Mouse (Mus musculus): ENCODE data around the gene Arhgap15. TPM values are rescaled to one million over a fixed set of nuclear protein-coding genes. Genes with fewer than 3 reads are reported as not detected.

Arhgap15 gene
- total RNA-seq, 2 experiments from 2014 or later = 12.0 to 15.2 TPM

DNA sequence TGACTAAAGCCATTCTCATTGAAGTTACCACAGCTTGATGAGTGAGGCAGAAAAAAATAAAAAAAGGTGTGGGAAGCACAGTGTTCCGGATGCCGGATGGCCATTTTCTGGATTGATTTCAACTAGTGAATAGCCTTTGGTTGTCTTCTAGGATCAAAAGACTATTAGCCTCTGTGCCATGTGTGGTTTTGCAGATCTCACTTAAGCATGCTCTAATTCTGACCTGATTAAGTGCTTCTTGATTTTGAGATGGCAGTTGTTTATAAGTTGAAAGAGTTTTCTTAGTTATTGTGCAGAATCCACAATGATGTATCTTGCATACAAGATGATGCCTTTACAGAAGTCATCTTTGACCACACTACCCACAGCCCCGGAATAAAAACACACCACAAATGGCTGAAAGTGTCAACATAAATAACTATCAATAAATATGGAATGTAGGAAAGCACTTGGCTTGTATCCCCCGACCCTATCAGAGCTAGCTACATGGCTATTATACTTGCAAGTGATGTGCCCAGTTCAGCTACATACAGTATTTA is 537.6 kb downstream of the Arhgap15 start:
- no peak for DNase-seq (ENCODE audit: low spot score in 2 of 2)

DNA sequence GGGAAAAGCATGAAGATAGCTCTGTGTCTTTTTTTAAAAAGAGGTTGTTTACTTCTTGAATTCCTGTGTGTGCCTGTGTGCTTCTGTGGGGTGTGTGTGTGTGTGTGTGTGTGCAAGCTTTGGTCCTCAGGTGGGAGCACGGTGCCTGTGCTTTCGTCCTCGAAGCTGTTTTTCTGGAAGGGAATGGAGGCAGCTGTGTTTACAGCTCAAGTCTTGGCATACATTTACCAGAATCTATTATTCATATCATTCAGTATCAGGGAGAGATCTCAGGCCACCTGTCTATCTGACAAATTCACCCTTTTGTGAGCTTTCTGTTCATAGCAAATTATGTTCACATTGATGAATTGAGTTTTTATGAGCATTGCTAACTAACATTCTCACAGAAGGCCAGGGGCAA is 550.5 kb downstream of the Arhgap15 start:
- DNase-seq (ENCODE audit: low spot score in 2 of 2) = no peak

DNA sequence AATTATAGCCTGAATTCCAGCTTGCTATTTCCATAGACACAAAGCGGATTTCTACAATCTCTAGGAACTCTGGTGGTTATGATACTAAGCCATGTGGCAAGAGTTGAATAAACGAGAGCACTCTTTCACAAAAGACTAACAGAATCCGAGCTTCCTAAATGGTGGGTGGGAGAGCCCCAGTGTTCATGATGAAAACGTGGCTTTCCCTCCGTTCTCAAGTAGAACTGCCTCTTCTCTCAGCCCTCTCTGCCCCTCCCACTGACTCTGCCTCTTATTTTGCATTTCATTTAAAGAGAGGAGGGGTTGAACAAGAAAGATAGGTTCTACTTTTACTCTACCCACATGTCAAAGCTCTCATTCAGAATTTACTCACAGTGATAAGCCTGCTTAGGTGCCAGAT is 551.3 kb downstream of the Arhgap15 start:
- no peak for DNase-seq (ENCODE audit: low spot score in 2 of 2)

DNA sequence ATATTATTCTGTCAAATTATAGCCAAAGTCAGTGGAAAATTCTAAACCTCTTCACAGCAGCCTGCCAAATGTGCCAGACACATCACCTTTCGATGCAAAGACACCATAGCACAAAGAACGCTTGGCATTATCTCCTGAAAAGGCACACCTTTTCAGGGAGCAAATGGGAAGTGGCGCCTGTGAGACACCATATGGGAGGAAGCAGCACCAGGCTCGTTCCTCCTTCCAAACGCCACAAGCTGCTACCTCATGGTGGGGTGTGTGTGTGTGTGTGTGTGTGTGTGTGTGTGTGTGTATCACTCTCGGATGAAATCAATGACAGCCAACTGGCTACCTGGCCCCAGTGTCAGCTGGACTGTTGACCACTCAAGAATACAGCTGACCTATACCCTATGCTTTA is 551.8 kb downstream of the Arhgap15 start:
- no peak for DNase-seq (ENCODE audit: low spot score in 2 of 2)

DNA sequence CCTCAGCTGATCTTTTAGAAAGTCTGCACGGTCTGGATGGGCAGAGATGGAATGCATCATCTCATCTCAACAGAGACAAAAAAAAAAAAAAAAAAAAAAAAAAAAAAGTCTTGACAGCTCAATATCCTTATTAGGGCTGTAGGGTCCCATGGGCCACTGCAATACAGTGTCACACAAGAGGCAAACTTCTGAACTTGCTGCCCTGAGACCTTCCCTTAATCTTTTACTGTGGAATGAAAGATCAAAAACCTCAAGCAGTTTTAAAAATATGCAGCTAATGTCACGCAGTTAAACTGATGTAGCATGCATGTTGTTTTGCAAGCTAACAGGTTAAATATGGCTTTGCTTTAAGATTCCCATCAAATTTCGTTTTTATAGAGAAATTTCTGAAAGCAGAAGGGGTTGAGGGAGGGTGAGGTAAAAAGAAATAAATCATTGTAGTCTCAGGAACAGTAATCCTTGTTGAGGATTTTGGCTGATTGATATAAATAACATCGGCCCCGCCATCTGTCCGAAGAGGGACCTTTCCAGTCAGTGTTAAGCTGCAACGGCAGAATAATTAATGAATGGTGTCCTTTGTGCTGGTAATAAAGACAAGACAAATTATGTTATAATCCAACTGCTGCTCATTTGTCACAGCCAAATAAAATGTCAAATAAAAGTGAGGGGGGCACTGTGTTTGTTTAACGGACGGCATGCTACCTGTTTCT is 555.8 kb downstream of the Arhgap15 start:
- no peak for DNase-seq (ENCODE audit: low spot score in 2 of 2)

DNA sequence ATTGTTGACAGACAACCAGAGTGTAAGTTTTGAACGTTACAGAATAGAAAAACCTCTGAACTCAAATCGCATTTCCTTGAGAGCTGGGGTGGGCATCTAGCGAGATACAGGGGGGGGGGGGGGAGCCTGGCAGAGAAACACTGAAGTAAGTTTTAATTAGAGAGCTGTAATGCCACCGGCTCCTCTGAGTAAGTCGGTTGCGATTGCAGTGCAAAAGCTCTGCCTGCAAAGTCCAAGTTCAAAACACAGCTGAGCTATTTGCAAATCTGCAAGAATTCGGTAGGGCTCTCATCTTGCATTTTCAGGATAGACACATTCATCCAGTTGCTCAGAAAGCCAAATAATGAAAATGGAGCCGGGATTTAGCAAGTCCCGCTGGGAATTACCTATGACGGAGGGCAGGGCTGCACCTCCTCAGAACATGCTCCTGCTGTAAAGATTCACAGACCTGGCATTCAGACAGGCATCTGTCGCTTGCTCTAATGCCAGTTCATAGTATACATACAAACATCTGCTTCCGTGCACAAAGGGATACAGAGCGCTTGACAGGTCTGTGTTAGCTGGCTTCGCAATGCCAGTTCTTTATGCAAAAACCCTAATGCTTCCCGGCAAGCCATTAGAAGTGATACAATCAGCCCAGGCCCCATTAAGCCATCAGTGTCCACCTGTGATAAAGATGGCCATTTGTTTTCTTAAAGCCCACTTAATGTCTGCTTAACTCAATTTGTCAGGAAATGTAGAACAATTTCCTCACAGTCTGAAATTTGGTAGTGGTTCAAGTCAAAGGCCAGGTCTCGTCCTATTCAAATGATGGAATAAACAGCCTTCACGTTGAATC is 556.6 kb downstream of the Arhgap15 start:
- no peak for DNase-seq (ENCODE audit: low spot score in 2 of 2)

DNA sequence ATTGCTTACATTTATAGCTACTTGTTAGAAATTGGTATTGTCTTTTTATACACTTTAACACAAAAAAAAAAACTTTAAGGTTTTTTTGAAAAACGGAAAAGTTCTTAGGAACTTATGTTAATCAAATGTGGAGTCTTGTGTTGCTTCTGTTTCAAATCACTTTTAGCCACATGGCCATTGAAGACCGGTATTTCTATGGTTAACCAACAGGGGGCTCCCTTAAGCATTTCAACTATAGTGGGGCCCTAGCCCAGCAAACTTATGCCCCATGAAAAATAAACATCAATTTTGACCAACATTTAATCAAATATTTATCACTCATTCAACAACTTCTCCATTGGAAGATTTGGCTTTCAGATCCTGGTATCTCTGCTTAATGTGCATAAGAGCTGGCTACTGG is 557.5 kb downstream of the Arhgap15 start:
- no peak for DNase-seq (ENCODE audit: low spot score in 2 of 2)

DNA sequence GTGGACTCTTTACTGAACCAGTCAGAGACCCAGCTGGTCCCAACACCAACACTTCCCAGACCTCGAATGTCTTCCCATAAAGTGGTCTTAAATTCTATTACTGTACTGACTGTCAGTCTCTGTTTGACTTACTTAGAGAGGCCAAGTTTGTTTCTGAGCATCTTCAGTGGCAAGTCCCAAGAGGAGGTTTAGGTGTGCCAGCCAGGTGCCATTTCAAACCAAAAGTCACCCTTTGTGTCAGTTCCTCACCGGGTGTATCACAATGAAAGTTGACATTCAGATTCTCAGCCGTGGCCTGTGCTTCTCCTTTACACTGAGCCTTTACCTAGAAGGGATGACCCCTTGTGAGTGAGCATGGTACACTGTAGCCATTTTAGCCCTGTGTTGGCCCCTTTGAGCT is 560.5 kb downstream of the Arhgap15 start:
- no peak for DNase-seq (ENCODE audit: low spot score in 2 of 2)

DNA sequence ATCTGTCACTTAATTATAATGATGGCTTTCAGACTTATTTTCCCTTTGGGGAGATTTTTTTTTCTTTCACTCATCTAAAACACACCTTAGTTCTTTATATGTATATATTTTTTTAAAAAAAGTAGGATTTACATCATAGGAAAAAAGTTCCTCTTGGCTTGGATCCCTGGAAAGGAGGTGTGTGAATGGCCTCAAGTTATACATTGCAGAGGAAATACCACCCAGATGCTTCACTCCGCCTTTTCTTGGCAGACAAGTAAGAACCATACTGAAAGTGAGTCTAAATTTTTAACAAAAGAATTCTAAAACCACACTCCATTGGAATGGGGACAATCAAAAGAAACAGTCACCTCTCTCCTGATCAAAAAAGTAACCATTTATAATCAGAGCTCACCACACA is 560.9 kb downstream of the Arhgap15 start:
- DNase-seq (ENCODE audit: low spot score in 2 of 2) = no peak

DNA sequence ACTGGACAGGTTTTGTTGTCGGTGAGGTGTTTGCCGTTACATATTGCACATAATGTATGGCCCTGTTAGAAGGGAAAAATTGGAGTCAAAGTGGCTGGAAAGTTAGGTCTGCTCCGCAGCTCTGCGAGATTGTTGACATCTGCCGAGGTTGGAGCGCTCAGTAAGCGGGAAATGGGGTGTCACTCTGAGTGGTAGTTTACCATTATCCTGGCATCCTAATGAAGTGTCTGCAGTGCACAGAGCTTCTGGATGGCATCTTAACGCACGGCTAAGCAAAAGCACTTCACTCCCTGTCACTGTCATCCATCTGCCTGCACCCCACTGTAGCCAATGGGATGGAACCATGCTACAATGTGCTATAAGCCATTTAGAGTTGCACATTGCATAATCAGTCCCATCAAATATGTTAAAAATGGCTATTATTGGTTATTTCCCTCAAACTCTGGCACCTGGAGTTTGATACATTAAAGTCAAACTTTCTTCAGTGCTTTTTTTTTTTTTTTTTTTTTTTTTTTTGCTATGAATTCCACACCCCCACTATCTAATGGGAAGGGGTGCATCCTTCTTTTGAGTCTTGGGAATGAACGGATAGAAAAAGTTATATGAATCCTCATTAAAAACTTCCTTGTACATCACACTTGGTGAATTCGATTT is 561.6 kb downstream of the Arhgap15 start:
- DNase-seq (ENCODE audit: low spot score in 2 of 2) = no peak

DNA sequence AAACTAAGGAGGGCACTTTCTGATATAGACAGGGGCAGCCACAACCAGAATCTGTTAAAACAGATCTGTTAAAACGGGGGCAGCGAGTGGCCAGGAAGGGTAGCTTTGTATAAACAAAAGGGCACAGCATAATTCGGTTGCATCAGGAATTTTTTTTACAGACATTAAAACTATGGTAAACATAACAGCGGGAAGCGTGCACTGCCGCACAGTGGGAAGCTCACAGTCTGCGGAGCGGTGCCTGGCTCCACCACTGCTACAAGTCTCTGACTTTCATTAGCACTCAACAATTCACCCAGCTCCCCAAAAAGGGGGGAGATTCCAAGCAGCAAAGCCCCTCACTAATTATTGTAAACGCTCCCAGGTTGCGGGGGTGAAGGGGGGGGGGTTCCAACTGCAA is 562.6 kb downstream of the Arhgap15 start:
- DNase-seq (ENCODE audit: low spot score in 2 of 2) = no peak

DNA sequence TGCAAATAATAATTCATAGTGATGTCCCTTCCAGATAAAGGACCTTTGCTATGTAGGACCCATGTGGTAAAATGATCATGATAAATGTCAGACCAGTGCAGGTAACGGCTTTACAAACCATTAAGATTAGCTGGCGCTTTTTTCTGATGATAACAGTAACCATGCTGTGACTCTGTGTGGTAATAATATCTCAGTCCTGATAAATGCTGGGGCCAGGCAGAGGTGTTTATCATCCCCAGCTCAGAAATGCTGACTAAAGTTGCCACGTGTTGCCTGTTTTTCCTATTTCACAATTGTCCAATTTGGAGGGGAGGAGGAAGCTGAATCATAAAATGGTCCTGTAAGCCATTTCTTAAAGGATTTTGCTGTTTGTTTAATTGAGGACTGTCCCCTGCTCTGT is 564.9 kb downstream of the Arhgap15 start:
- DNase-seq (ENCODE audit: low spot score in 2 of 2) = no peak

DNA sequence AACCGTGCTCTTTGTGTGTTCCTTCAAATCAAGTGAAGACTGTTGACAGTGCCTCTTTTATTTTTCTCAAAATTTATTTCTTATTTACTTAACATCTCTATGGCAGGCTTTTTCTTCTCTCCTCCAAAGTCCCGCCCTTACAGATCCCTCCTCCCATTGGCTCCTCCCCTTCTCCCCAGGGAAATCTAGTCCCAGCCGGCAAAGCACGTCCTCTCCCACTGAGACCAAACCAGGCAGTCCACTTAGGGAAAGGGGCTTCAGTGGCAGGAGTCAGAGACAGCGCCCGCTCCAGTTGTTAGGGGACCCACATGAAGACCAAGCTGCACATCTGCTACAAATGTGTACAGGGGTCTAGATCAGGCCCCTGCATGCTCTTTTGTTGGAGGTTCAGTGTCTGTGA is 569.8 kb downstream of the Arhgap15 start:
- no peak for DNase-seq (ENCODE audit: low spot score in 2 of 2)

DNA sequence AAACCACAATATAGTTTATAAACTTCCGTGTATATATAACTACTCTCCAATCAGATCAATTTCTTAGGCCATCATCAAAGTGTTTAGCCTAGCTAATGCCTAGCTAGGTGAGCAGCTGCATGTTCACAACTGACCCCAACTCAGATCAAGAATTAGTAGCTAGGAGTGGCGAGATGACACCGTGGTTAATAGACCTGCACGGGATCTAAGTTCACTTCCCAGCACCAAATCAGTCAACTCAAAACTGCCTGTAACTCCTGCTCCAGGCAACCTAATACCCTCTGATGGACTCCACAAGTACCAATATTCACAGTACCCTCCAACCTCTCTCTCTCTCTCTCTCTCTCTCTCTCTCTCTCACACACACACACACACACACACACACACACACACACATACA is 570.9 kb downstream of the Arhgap15 start:
- DNase-seq (ENCODE audit: low spot score in 2 of 2) = no peak

DNA sequence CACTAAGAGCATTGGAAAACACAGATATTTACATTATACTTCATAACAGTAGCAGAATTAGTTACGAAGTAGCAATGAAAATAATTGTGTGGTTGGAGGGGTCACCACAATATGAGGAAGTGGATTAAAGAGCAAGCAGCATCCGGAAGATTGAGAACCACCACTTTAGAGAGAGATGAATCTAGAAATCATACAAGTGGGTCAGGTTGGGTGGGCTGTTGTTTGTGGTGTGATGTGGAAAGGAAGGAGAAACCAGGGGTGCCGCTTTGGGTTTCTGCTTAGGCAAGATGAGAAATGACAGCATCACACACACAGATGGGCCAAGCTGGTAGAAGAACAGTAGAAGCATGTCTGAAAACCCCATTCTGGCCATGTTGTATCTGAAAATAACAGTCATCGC is 575.2 kb downstream of the Arhgap15 start:
- no peak for DNase-seq (ENCODE audit: low spot score in 2 of 2)

DNA sequence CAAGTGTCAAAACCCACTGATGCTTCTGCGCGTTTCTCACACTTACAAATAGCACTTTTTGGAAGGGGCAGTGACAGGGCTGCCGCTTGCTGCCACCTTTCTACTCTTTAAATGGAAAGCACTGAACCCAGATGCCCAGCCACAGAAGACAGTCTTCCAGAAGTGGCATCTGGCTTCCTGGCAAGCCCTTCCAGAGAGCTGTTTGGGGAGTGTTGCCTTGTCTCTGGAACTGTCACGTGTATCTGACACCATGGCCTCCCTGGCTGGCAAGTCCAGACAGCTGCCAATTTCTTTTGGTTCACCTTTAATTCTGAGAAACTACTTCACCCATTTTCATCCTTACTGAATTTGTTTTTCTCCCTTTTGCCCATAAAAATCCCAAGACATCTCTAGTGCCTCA is 584.7 kb downstream of the Arhgap15 start:
- DNase-seq (ENCODE audit: low spot score in 2 of 2) = no peak

DNA sequence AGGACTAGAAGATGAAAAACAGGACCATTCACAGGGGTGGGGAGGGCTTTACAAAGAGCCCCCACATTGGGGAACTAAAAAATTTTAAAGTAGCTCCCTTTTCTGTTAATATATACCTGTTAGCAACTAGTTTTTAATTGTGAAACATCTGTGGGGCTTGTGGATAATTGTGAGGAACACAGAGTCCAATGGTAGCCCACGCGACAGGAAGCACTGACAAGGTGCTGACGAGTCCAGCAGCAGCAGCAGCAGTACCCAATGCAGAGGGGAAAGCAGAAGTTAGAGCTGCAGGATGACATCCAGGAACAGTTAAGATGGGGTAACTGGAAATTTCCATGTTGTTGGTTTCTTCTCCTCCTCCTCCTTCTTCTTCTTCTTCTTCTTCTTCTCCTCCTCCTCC is 585.4 kb downstream of the Arhgap15 start:
- DNase-seq (ENCODE audit: low spot score in 2 of 2) = no peak

DNA sequence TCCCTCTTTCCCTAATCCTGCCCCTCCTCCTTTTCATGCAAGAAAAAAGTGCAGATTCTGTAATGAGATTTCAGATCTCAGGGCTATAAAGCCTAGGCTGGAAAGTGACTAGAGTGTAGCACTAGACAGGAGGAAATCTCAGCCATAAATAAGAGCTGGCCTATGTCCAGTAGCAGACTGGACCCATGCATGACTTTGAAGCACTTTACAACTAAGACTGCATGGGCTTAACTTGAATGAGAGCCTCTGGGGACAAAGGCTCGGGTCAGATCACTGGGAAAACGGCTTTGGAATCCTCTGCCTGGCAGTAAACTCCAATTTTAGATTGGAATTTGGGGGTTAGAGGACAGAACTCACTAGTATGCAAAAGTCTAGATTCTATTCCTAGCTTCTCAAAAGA is 585.9 kb downstream of the Arhgap15 start:
- DNase-seq (ENCODE audit: low spot score in 2 of 2) = no peak

DNA sequence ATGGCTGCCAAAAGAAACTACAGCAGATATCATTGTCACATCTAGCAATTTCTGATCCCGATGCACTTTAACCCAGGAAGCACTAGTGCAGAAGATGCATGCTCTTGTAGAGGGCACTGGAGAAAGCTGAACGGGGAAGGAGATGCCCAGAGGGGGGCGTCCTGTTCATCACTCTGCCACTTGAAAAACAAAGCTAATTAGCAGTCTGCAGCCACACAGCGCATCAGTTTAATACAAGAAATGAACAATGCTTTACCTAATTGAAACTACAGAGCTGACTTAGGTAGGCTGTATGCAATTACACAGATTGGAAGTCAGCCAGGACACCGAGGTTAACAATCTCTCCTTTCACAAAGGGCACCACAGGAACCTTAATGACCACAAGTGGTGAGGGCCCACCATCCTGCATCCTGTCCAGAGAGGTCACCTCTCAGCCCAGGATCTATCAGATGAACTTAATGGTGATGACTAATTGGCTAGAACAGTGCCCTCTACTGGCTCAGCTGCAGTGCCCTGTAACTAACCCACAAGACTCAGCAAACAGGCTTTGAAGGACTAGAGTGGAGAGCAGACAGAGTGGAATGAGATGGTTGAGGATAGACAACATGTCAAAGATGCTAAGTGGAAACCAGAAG is 588.2 kb downstream of the Arhgap15 start:
- no peak for DNase-seq (ENCODE audit: low spot score in 2 of 2)

DNA sequence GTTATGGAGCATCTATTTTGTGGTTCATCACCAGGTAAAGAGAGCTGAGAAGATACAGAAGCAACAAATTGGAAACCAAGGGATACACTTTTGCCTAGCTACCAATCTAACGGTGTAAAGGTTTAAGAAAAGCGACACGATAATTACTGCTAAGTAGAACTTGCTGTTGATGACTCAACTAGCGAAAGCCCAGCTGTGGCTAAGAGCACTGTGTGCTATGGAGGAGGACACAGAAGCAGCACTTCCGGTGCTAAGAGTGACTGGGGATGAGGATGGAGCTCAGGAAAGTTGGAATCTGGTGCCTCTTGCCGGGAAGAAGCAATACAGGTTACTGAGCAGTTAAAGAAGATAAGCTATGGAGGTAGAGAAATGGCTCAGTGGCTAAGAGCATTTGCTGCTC is 589.8 kb downstream of the Arhgap15 start:
- DNase-seq (ENCODE audit: low spot score in 2 of 2) = no peak

DNA sequence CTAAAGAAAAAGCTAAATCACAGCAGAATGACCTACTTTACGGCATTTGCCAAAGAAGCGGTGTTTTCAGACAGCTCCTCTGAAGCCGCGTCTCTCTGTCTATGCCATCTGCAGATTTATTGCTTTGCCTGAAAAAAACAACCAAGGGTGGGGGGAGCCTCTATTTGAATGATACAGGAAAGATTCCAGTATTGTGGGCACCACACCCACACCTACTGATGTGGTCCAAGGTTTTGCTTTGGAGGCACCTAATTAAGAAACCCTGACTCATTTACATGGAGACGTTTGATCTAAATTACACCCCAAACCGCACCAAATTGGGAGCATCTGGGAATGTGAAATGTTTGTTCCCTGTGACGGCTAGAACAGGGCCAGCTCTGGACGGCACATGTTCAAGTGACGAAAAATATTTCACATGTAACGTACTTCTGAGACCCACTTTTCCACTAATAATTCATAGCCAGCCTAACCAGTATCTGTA is 592.5 kb downstream of the Arhgap15 start:
- DNase-seq (ENCODE audit: low spot score in 2 of 2) = peak; percentile 20 to 42
